Mouse (Mus musculus) CH12.LX (cell line): ENCODE measurements at regions not wholly inside any gene's neighbourhood (a gene's known extent, or its start where the extent isn't known, plus 50 kb on each side); places are given as distances from the start of the nearest gene placed in this dataset.

Source experiments
- DNase-seq: peaks from one replicate; pipeline ENCODE4 v3.0.0-alpha.2; 2013; ENCODE audit errors: extremely low read depth
- H3K27ac ChIP-seq: 2 replicates; pipeline ENCODE4 v1.5.1; 2012; ENCODE audit warnings: low read depth, mild to moderate bottlenecking, control low read depth, moderate library complexity; ENCODE audit not compliant: insufficient read depth
- H3K27me3 ChIP-seq: replicated peaks from 2 replicates; pipeline ENCODE3; 2012; ENCODE audit warnings: inconsistent platforms
- H3K36me3 ChIP-seq, 2 experiments: replicated peaks in 1 of 2; 2 replicates each; pipeline versions ENCODE3 to v1.6.1; 2012; ENCODE audit warnings: inconsistent platforms in 1 of 2, low read length in 1 of 2, mild to moderate bottlenecking in 1 of 2, mixed read lengths in 1 of 2, moderate library complexity in 1 of 2; ENCODE audit not compliant: control insufficient read depth in 1 of 2, insufficient read depth in 1 of 2
- H3K4me1 ChIP-seq, 2 experiments: 2 replicates each; pipeline ENCODE4 v1.6.1; 2012; ENCODE audit warnings: inconsistent platforms in 1 of 2, moderate library complexity in 1 of 2; ENCODE audit not compliant: insufficient read depth in 2 of 2, control insufficient read depth in 1 of 2
- H3K4me2 ChIP-seq: 2 replicates; pipeline ENCODE4 v1.6.1; 2012; ENCODE audit warnings: low read depth, mild to moderate bottlenecking, control low read depth; ENCODE audit not compliant: poor library complexity, insufficient read depth, severe bottlenecking
- H3K4me3 ChIP-seq, 3 experiments: fragments of 150-350 bp in 1 of 3; sonication (generic) in 1 of 3; replicated peaks in 1 of 3; 2 replicates each; pipeline versions ENCODE3 to v1.5.1; 2011 to 2012; ENCODE audit warnings: low read depth in 2 of 3, low read length in 2 of 3, mild to moderate bottlenecking in 2 of 3, moderate library complexity in 2 of 3, control low read depth in 1 of 3, improper control_type of control experiment in 1 of 3, inconsistent platforms in 1 of 3, mixed read lengths in 1 of 3; ENCODE audit not compliant: poor library complexity in 1 of 3
- H3K79me2 ChIP-seq: replicated peaks from 2 replicates; pipeline ENCODE4 v1.6.1; 2012; ENCODE audit warnings: mild to moderate bottlenecking, moderate library complexity; ENCODE audit not compliant: control insufficient read depth, poor library complexity, insufficient read depth, severe bottlenecking; ENCODE audit errors: extremely low read depth
- H3K9ac ChIP-seq: 2 replicates; pipeline ENCODE4 v1.6.1; 2012; ENCODE audit warnings: low read depth, mild to moderate bottlenecking, control low read depth, moderate library complexity; ENCODE audit not compliant: insufficient read depth
- H3K9me3 ChIP-seq: replicated peaks from 2 replicates; pipeline ENCODE3; 2012; ENCODE audit warnings: low read length, inconsistent platforms, mixed read lengths
- BHLHE40 ChIP-seq: IDR thresholded peaks from 2 replicates; pipeline ENCODE4 v1.6.1; 2011; ENCODE audit warnings: mild to moderate bottlenecking, low read depth, low read length, improper control_type of control experiment
- CHD1 ChIP-seq: IDR thresholded peaks from 2 replicates; pipeline ENCODE4 v1.6.1; 2012; ENCODE audit warnings: low read depth, low read length, improper control_type of control experiment, inconsistent platforms
- CTCF ChIP-seq, 2 experiments: IDR thresholded peaks in 1 of 2; conservative IDR thresholded peaks in 1 of 2; 2 replicates each; pipeline ENCODE4 v1.5.1; 2011 to 2012; ENCODE audit warnings: low read depth in 2 of 2, low read length in 2 of 2, improper control_type of control experiment in 1 of 2, inconsistent platforms in 1 of 2, mild to moderate bottlenecking in 1 of 2, moderate library complexity in 1 of 2
- E2F4 ChIP-seq: IDR thresholded peaks from 2 replicates; pipeline ENCODE4 v1.6.1; 2011; ENCODE audit warnings: low read depth, low read length, improper control_type of control experiment; ENCODE audit not compliant: insufficient replicate concordance
- ETS1 ChIP-seq: conservative IDR thresholded peaks from 2 replicates; pipeline ENCODE4 v1.6.1; 2012; ENCODE audit warnings: low read depth, mild to moderate bottlenecking, inconsistent platforms, low read length, improper control_type of control experiment, moderate library complexity
- GABPA ChIP-seq: IDR thresholded peaks from 2 replicates; pipeline ENCODE4 v1.6.1; 2012; ENCODE audit warnings: low read depth, low read length, improper control_type of control experiment, inconsistent platforms; ENCODE audit not compliant: insufficient replicate concordance
- HCFC1 ChIP-seq: IDR thresholded peaks from 2 replicates; pipeline ENCODE4 v1.6.1; 2012; ENCODE audit warnings: low read depth, mild to moderate bottlenecking, inconsistent platforms, low read length, improper control_type of control experiment
- JUND ChIP-seq: conservative IDR thresholded peaks from 2 replicates; pipeline ENCODE4 v1.6.1; 2011; ENCODE audit warnings: low read depth, low read length, improper control_type of control experiment
- MAFK ChIP-seq: IDR thresholded peaks from 2 replicates; pipeline ENCODE4 v1.6.1; 2011; ENCODE audit warnings: low read length, improper control_type of control experiment; ENCODE audit not compliant: insufficient replicate concordance
- MAZ ChIP-seq: IDR thresholded peaks from 2 replicates; pipeline ENCODE4 v1.6.1; 2012; ENCODE audit warnings: low read depth, mild to moderate bottlenecking, inconsistent platforms, low read length, improper control_type of control experiment, moderate library complexity
- MEF2A ChIP-seq: IDR thresholded peaks from 2 replicates; pipeline ENCODE4 v1.6.1; 2014; ENCODE audit warnings: low read depth, mild to moderate bottlenecking, inconsistent platforms, low read length, improper control_type of control experiment, borderline replicate concordance
- PAX5 ChIP-seq: IDR thresholded peaks from 2 replicates; pipeline ENCODE4 v1.6.1; 2012; ENCODE audit warnings: low read length, inconsistent platforms, mixed read lengths
- POLR2A ChIP-seq: IDR thresholded peaks from 2 replicates; pipeline ENCODE4 v1.6.1; 2011; ENCODE audit warnings: low read depth, mild to moderate bottlenecking, improper control_type of control experiment, low read length
- POLR2AphosphoS2 ChIP-seq: IDR thresholded peaks from 2 replicates; pipeline ENCODE4 v1.6.1; 2011; ENCODE audit warnings: low read depth, low read length, improper control_type of control experiment
- SIN3A ChIP-seq: IDR thresholded peaks from 2 replicates; pipeline ENCODE4 v1.6.1; 2012; ENCODE audit warnings: low read length, improper control_type of control experiment, inconsistent platforms
- TBP ChIP-seq: conservative IDR thresholded peaks from 2 replicates; pipeline ENCODE4 v1.6.1; 2011; ENCODE audit warnings: low read depth, low read length, improper control_type of control experiment
- UBTF ChIP-seq: IDR thresholded peaks from 2 replicates; pipeline ENCODE4 v1.6.1; 2012; ENCODE audit warnings: low read depth, mild to moderate bottlenecking, inconsistent platforms, low read length, improper control_type of control experiment, moderate library complexity
- USF2 ChIP-seq: conservative IDR thresholded peaks from 2 replicates; pipeline ENCODE4 v1.6.1; 2011; ENCODE audit warnings: low read depth, low read length, improper control_type of control experiment
- ZC3H11A ChIP-seq: IDR thresholded peaks from 2 replicates; pipeline ENCODE4 v1.6.1; 2012; ENCODE audit warnings: low read depth, mild to moderate bottlenecking, inconsistent platforms, low read length, improper control_type of control experiment
- dilution Hi-C: fragments of 300-500 bp; cut with MboI; formaldehyde crosslinking; loops from 2 replicates; pipeline ENCODE4 v1.14.3; 2020; ENCODE audit warnings: low sequenced_read_pairs; ENCODE audit not compliant: extremely low pct_unique_long_range_greater_than_20kb, extremely low pct_ligation_motif_present
- in situ Hi-C: fragments of 300-500 bp; cut with MboI; formaldehyde crosslinking; loops from 3 replicates; pipeline ENCODE4 v1.14.3; 2019; ENCODE audit warnings: low sequenced_read_pairs, low pct_ligation_motif_present, low pct_unique_long_range_greater_than_20kb, mixed read lengths

GRCm38 (mm10) chr1:35115521-35115920 lies 265.7 kb downstream of the Plekhb2 start:
- no peaks in the 10 kb centered on the region for H3K79me2 ChIP-seq
- H3K27me3 ChIP-seq, result no peaks in the 10 kb centered on the region
- dilution Hi-C loops, result no loop called here
- H3K4me2 ChIP-seq, result no peak overlapping the region
- no peak overlapping the region for H3K4me3 ChIP-seq
- H3K4me1 ChIP-seq, result no peaks in the 10 kb centered on the region
- in situ Hi-C loops, result no loop called here
- H3K9me3 ChIP-seq, result peaks cover 16% of the 10 kb centered on the region
- no peak overlapping the region for H3K27ac ChIP-seq
- H3K36me3 ChIP-seq, result no peaks in the 10 kb centered on the region
- TF ChIP-seq MAZ (no peak), ETS1 (no peak)
- H3K9ac ChIP-seq, result no peak overlapping the region
- no peak for DNase-seq

DNA sequence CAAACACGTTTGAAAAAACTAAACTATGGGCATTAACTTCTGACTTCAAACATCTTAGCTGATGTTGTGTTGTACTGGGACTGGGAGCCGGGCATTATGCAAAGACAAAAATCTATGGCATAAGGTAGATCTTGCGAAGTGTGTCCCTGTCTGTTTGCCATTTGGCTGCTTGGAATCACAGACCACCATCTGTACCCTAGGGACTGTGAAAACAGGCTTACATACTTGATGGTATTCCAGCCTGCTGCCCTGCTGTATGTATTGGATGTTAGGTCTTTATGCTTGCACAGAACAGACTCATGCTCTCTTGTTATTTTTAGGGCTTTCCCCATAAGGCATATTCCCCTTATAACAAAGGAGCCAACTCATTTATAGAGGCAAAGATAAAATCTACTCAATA lies 288.1 kb downstream of the Plekhb2 start:
- no peak for DNase-seq
- H3K27me3 ChIP-seq, result no peaks in the 10 kb centered on the region
- H3K79me2 ChIP-seq, result no peaks in the 10 kb centered on the region
- in situ Hi-C loops (no loop called here), dilution Hi-C loops (no loop called here)
- no peak overlapping the region for H3K27ac ChIP-seq
- H3K4me1 ChIP-seq, result peaks cover 0 to 3% of the 10 kb centered on the region in 2 experiments; a peak in 1 of 4 replicates
- no peak overlapping the region for H3K4me2 ChIP-seq
- H3K4me3 ChIP-seq, result no peak overlapping the region
- no peak for TF ChIP-seq PAX5
- TF ChIP-seq CTCF (conservative IDR thresholded peaks at IDR 0.05 in 1 of 2, IDR thresholded peaks at IDR 0.05 in 1 of 2; ENCODE audit: low read depth in 2 of 2, low read length in 2 of 2), result no peak
- TF ChIP-seq POLR2AphosphoS2, result no peak
- no peak for TF ChIP-seq BHLHE40
- no peak for TF ChIP-seq UBTF
- TF ChIP-seq POLR2A, result no peak
- no peak for TF ChIP-seq MEF2A
- no peak for TF ChIP-seq ZC3H11A
- no peaks in the 10 kb centered on the region for H3K36me3 ChIP-seq
- H3K9ac ChIP-seq, result no peak overlapping the region
- no peaks in the 10 kb centered on the region for H3K9me3 ChIP-seq

DNA sequence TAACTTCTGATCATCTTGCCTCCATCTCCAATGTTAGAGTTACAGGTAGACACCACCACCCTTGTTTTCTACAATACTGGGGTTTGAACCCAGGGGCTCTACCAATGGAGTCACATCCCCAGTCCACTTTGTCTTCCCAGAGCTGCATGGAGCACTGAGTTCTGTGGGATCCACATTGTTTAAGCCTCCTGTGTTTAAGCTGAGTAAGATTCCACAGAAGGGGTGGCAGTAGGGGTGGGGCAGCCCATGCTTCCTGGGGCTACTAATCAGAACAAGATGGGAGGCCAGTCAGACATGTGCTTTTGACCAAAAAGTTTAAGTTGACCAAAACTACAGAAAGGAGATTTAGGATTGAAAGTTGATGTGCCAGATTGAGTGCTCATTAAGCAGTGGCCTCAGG lies 299.3 kb downstream of the Plekhb2 start:
- Histone ChIP-seq H3K4me2 (no peak overlapping the region), H3K9ac (no peak overlapping the region), H3K9me3 (no peaks in the 10 kb centered on the region), H3K27ac (no peak overlapping the region), H3K79me2 (no peaks in the 10 kb centered on the region), H3K27me3 (peaks cover 14% of the 10 kb centered on the region), H3K36me3 (no peaks in the 10 kb centered on the region), H3K4me1 (no peaks in the 10 kb centered on the region), H3K4me3 (no peak overlapping the region)
- dilution Hi-C loops (no loop called here), in situ Hi-C loops (no loop called here)
- no peak for TF ChIP-seq TBP
- no peak for TF ChIP-seq PAX5
- TF ChIP-seq CHD1, result no peak
- TF ChIP-seq MAZ, result no peak
- no peak for TF ChIP-seq POLR2A
- no peak for TF ChIP-seq MAFK
- TF ChIP-seq GABPA, result no peak
- no peak for TF ChIP-seq E2F4
- TF ChIP-seq SIN3A, result no peak
- TF ChIP-seq USF2, result no peak
- TF ChIP-seq ZC3H11A, result no peak
- no peak for TF ChIP-seq CTCF (conservative IDR thresholded peaks at IDR 0.05 in 1 of 2, IDR thresholded peaks at IDR 0.05 in 1 of 2; ENCODE audit: low read depth in 2 of 2, low read length in 2 of 2)
- no peak for TF ChIP-seq JUND
- no peak for TF ChIP-seq HCFC1
- no peak for DNase-seq
